9 mouse cellular contexts compared by ENCODE assay signal in the genomic region with DNA sequence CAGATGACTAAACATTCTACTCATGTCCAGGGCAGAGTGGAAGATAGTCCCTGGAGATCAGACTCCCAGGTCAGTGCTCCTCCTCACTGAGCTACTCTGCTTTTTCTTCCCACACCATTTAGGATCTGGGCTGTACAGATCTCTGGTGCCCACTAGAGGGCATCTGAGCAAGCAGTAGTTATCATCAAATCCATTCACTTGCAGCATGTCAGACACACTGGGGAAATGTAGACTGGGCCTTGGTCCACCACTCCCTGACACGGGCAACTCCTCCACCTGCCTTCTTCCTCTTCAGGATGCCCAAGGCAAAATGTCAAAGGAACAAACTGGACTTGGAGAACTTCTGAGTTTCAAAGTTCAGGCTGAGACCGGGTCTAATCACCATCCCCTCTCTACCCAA. TPM values are rescaled to one million over a fixed set of nuclear protein-coding genes. Genes with fewer than 3 reads are reported as not detected.
A peak's percentile ranks its signal among the peaks of the same experiment; 100 is the strongest.
DNase-seq lines count a peak whose midpoint lies in the region; TF ChIP-seq lines count a peak whose summit lies in the region.
"Had no signal": no experiment of that assay in that cellular context is flagged by ENCODE, and none has a peak within 500 bp of the region (broad histone marks: within the 10 kb centered on the region; RNA-seq: fewer than 3 reads in every experiment).

No protein-coding gene starts in this region.

- H3K4me1 ChIP-seq in E14TG2a.4 (replicated peaks; ENCODE audit: low read depth, low read length): peaks cover 53% of the 10 kb centered on the region
- H3K4me1 ChIP-seq: embryonic facial prominence, embryonic 15.5 days had no signal

- H3K36me3 ChIP-seq in E14TG2a.4 (ENCODE audit: insufficient read depth, low read length): no peaks in the 10 kb centered on the region
- H3K36me3 ChIP-seq: embryonic facial prominence, embryonic 15.5 days had no signal

- H3K4me3 ChIP-seq in E14TG2a.4 (replicated peaks; ENCODE audit: low read length): no peak overlapping the region
- H3K4me3 ChIP-seq: embryonic facial prominence, embryonic 15.5 days had no signal

- peak; percentile 78 for TF ChIP-seq CTCF in E14TG2a.4 (conservative IDR thresholded peaks at IDR 0.05; ENCODE audit: low read length)

- DNase-seq in layer of hippocampus, adult 11-12 months (ENCODE audit: low spot score): peak; percentile 50
- no peak for DNase-seq in layer of hippocampus, postnatal 25 days (ENCODE audit: extremely low spot score in 1 of 2, low spot score in 1 of 2)
- DNase-seq in adrenal gland, adult 2 months: peak; percentile 45
- peak; percentile 14 for DNase-seq in embryo, embryonic 9.5 days (ENCODE audit: extremely low spot score)
- DNase-seq in layer of hippocampus, adult 9-11 months: peak; percentile 46
- DNase-seq in retina, postnatal 1 day: peak; percentile 64
- DNase-seq in spleen, postnatal 4 days (ENCODE audit: low spot score in 2 of 2): no peak

- H3K27me3 ChIP-seq in E14TG2a.4 (ENCODE audit: insufficient read depth, low read length): no peaks in the 10 kb centered on the region
- H3K27me3 ChIP-seq: embryonic facial prominence, embryonic 15.5 days had no signal

- no peaks in the 10 kb centered on the region for H3K9me3 ChIP-seq in E14TG2a.4 (ENCODE audit: low read length)
- H3K9me3 ChIP-seq: embryonic facial prominence, embryonic 15.5 days had no signal

RNA-seq across cellular contexts. Expression of gene Myh13, which starts 51.9 kb away (rescaled TPM):
- under 1 TPM; 0.07 to 0.12 TPM for total RNA-seq in layer of hippocampus, postnatal 25 days (2021)
- total RNA-seq in adrenal gland, adult 2 months (2021): not detected
- polyA plus RNA-seq in adrenal gland, adult 2 months (2012; rRNA removed): not detected in 2 replicates

Comparison
In these comparisons a context has a peak if more than half of its experiments do, and no peak if none do; other contexts are left out.
1. DNase-seq: peak in layer of hippocampus, adult 11-12 months (single experiment), adrenal gland, adult 2 months (single experiment), embryo, embryonic 9.5 days (single experiment), layer of hippocampus, adult 9-11 months (single experiment) and retina, postnatal 1 day (single experiment); none in layer of hippocampus, postnatal 25 days (0 of 2) and spleen, postnatal 4 days (0 of 2).